Mouse (Mus musculus) granulocyte monocyte progenitor cell, adult 5-6 weeks (primary cell): ENCODE measurements at regions not wholly inside any gene's neighbourhood (a gene's known extent, or its start where the extent isn't known, plus 50 kb on each side); places are given as distances from the start of the nearest gene placed in this dataset.
"Not testable (repeated sequence)": the region's sequence is repeated elsewhere in the genome, so short reads cannot be mapped to it uniquely, and the experiment has no call there.

Source experiments
- ATAC-seq: replicated peaks from 2 replicates; pipeline ENCODE4 v1.8.0; 2016; ENCODE audit warnings: mild to moderate bottlenecking, moderate TSS enrichment, inconsistent platforms; ENCODE audit not compliant: poor library complexity, severe bottlenecking

DNA sequence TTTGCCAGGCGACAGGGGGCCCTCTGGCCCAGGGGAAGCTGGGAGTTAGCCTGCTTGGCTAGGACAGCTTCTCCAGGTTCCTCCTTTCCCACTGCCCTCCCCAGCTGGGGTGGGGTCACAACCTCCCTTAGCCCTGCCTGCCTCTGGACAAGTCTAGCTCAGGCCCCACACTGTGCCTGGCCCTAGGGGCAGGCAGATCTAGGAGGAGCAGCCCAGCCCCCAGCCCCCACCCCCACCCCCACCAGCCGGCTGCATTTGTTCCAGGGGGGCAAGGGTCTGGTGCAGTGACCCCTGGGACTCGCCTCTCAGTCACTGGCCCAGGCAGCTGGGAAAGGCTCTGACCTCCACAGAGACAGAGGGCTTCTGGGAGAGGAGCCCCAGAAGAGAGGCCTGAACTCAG lies 381.9 kb downstream of the Sox9 start:
- no peak for ATAC-seq

GRCm38 (mm10) chr11:113164510-113164909 lies 382.5 kb downstream of the Sox9 start:
- ATAC-seq: no peak

DNA sequence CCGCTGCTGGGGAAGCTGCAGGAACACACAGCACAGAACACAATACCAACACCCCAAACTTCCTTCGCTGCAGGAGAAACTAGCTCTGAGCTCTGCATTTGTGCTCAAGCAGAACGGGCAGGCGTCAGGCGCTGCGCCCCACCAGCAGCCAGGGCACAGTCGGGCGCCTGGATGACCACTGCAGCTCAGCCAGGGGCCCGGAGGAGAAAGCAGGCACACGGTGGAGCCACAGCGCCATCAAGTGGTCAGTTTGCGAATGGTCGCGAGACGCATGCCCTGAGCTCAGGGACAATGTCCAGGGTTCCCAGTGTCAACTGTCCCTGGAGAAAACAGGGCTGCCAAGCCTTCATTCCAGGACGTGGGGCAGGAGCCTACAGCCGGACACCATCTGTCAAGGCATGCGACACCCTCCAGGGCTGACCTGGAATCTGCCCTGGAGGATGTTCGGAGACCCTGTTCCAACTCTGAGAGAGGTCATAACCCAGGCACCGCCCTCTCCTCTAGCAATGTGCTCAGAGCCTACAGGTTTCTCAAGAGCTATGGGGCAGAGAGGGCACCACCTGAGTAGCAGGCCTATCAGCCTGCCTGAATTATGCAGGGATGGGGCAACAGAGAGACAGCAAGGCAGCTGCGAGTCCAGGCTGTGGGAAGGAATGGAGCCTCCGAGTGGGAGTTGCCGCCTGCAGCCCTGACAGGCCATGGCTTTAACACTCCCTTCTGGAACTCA lies 383.2 kb downstream of the Sox9 start:
- peak; percentile 92 for ATAC-seq

DNA sequence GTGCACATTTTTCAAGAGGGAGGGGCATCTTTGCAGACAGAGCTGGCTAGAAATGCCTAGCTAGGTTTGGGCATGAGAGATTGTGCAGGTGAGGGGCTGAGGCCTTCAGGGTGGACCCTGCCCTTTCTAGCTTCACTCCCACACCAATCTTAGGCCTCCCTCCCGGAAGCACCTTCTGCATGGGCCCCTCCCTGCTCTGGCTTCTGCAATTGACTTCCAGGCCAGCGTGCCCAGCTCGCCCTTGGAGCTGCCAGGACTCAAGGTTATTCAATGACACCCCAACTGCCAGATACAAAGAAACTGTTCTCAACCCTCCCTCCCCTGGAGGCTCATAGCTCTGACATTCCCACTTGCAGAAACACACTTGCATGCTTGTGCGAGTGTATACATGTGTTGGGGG lies 384.5 kb downstream of the Sox9 start:
- no peak for ATAC-seq

DNA sequence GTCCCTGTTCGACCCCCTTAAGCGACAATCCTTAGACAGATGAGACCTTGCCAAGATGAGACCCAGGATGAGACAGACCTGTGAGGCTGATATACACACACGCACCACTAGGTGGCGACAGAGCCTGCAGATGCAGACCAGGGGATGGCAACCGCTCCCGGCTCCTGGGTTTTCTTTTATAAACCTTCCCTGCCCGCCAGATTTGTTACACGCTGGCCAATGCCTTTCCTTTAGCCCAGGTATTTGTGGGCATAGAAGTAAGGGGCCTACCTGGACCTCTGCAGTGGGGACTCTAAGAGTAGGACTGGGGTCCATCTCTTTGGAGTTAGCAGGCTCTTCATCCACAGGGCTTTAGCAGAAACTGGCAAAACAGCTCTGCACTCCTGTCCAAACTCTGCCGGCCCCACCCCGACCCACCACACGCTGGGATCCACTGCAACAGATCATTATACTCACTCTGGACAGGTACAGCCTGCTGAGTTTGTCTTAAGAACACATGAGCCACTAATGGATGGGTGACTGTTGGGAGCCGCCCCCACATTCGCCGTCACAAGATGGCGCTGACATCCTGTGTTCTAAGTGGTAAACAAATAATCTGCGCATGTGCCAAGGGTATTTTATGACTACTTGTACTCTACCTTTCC lies 390.6 kb downstream of the Sox9 start:
- peak; percentile 76 for ATAC-seq

DNA sequence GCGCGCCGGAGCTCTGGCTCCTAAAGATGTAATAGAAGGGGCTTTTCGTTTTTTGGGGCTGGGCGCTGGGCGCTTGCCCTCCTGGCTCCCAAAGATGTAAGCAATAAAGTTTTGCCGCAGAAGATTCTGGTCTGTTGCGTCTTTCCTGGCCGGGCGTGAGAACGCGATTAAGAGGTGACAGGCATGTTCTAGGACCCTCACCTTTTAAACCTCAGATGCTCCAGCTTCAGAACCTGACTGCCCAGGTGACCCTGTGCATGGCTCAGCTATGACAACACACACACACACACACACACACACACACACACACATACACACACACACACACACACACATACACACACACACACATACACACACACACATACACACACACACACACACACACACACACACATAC lies 391.3 kb downstream of the Sox9 start:
- ATAC-seq: not testable (repeated sequence)

DNA sequence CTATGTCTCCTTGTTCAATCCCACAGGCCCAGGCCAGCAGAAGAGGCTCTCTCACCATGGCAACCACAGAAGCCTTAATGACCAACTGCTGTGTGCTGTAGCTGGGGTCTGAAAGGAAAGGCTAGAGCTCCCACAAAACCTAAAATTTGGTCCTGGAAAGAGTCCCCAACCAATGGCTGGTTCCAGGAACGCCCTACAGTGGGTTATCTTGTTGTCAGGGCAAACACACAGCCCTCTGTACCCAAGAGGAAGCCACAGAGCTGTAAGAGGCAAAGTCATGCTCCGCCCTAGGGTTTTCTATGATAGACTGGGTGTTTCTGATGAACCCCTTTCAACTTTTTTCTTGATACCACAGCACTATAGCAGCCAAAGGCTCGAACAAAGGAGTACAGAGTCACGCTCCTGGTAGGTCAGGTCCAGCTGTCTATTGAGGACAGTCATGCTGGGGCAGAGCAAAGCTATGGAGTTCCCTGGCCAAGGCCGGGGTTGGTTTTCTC lies 392.0 kb downstream of the Sox9 start:
- peak; percentile 53 for ATAC-seq

- ATAC-seq: no peak
These were observed 393.3 kb downstream of the Sox9 start for GRCm38 (mm10) chr11:113175323-113175722.

DNA sequence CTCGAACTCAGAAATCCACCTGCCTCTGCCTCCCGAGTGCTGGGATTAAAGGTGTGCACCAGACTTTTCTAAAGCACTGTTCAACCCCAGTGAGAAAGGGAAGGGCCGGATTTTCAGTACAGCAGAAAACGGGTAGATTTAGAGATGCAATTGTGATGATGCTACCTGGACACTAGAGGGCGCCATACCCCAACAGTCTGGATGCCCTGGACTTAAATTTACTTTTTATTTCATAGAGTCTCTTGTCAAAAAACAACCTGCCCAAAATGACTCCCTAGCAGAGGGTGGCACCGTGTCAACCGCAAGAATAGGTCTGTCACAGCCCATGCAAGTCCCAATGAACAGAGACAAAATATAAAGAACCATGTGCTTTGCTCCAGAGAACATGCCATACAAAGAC lies 394.2 kb downstream of the Sox9 start:
- ATAC-seq: no peak

GRCm38 (mm10) chr11:113178375-113178774 lies 396.4 kb downstream of the Sox9 start:
- no peak for ATAC-seq

DNA sequence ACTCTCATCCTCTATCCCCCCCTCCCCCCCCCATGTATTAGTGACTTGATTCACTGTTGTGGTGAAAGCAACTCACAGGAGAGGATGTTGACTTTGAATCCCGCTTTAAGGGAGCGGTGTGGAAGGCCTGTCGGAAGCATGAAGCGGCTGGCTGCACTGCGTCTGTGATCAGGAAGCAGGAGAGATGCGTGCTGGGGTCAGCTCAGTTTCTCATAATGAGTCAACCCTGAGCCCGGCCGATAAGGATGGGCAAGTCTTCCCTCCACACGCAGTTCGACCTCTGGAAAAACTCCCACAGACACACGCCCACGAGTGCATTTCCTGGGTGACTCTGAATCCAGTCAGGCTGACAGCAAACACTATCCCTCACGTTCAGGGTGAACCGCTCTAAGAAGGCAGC lies 398.0 kb downstream of the Sox9 start:
- ATAC-seq: no peak

GRCm38 (mm10) chr11:113182083-113182861 lies 400.2 kb downstream of the Sox9 start:
- no peak for ATAC-seq

DNA sequence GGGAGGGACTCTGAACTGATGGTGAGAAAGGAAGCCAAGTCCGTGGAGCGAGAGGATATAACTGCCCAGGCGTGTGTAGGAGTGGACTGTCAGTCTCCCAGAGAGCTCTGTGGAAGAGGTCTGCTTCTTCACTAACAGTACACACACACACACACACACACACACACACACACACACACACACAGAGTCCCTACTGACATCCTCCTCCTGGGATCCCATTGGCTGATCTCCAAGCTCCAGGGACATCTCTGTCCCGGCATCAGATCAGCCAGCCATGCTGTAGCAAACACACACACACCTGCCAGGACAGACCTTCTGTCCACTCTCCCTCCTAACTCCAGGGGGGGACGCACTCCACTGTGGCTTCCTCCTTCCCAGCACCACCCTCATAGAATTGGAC lies 401.5 kb downstream of the Sox9 start:
- ATAC-seq: no peak

GRCm38 (mm10) chr11:113184095-113184494 lies 402.1 kb downstream of the Sox9 start:
- ATAC-seq: no peak

DNA sequence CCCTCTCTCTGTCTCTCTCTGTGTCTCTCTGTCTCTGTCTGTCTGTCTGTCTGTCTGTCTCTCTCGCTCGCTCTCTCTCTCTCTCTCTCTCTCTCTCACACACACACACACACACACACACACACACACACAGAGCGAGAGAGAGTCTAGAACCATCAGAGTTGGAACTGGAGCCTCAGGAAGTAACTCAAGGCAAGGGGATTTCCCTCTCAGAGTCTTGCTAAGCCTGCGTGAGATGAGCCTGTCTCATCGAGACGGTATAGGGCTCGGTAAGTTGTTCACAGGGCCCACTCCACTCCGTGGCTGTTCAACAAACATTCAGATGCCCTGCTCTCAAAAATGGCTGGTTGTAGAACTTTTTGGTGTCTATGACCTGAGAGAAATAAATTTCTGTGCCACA lies 405.4 kb downstream of the Sox9 start:
- no peak for ATAC-seq

- no peak for ATAC-seq
These were observed 406.4 kb downstream of the Sox9 start for GRCm38 (mm10) chr11:113188263-113188920.

DNA sequence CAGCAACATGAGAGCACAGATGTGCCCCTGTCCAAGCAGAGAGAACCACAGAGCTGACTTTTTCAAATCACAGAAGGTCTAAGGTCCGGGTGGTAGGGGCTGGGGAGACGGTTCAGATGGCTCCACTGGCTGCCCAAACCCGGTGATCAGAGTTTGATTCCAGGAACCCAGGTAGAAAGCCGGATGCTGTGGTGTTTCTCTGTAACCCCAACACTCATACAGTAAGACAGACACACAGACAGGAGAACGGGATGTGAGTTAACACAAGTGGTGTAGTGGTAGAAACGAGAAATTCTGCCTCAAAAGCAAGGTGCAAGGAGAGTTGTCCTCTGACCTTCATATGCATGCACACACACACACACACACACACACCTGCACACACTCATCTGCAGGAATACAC lies 408.0 kb downstream of the Sox9 start:
- no peak for ATAC-seq

DNA sequence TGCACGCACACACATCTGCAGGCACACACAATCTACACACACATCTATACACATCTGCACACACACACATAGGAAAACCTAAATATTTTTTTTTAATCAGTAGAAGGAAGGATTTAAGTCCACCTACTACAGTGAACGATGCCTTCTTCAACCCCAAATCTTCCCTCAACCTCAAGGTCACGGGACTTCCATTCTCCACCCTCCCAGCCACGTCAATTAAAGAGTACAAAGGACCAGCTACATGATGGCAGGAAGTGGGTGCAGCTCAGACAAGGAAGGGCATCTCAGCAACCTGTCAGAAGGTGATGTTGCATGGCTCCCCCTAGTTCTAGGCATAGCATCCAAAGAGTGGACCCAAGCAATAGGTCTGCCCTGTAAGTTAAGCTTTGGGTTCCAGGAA lies 408.5 kb downstream of the Sox9 start:
- no peak for ATAC-seq

- no peak for ATAC-seq
These were observed 409.0 kb downstream of the Sox9 start for GRCm38 (mm10) chr11:113191006-113191405.

- no peak for ATAC-seq
These were observed 410.2 kb downstream of the Sox9 start for GRCm38 (mm10) chr11:113192086-113192856.
